Mouse (Mus musculus) limb, embryonic 14.5 days (tissue): ENCODE measurements around the gene Cdiptos. TPM values are rescaled to one million over a fixed set of nuclear protein-coding genes. Genes with fewer than 3 reads are reported as not detected.
A peak's percentile ranks its signal among the peaks of the same experiment; 100 is the strongest.

Source experiments
- ATAC-seq: fragments of 200-750 bp; cut with Nextera tagmentation; 2 replicates; pipeline ENCODE4 v1.8.0; 2017; ENCODE audit warnings: low read depth, moderate number of reproducible peaks, moderate TSS enrichment; ENCODE audit not compliant: low FRiP score
- DNase-seq: peaks from one replicate; pipeline ENCODE4 v3.0.0-alpha.2; 2015; ENCODE audit warnings: low spot score
- H3K27ac ChIP-seq: fragments of 300-500 bp; sonication (generic); replicated peaks from 2 replicates; pipeline ENCODE4 v1.5.1; 2014; ENCODE audit warnings: low read depth, mild to moderate bottlenecking, low read length, moderate library complexity, mixed read lengths
- H3K27me3 ChIP-seq: fragments of 300-500 bp; sonication (generic); 2 replicates; pipeline ENCODE4 v1.6.1; 2014; ENCODE audit warnings: low read length, mixed read lengths; ENCODE audit not compliant: control insufficient read depth, insufficient read depth
- H3K36me3 ChIP-seq: fragments of 300-500 bp; sonication (generic); 2 replicates; pipeline ENCODE4 v1.6.1; 2014; ENCODE audit warnings: mild to moderate bottlenecking, low read length, moderate library complexity, mixed read lengths; ENCODE audit not compliant: control insufficient read depth, insufficient read depth
- H3K4me1 ChIP-seq: fragments of 300-500 bp; sonication (generic); 2 replicates; pipeline ENCODE4 v1.6.1; 2014; ENCODE audit warnings: antibody characterized with exemption, low read length, mixed read lengths; ENCODE audit not compliant: control insufficient read depth, insufficient read depth
- H3K4me2 ChIP-seq: fragments of 300-500 bp; sonication (generic); replicated peaks from 2 replicates; pipeline ENCODE4 v1.6.1; 2014; ENCODE audit warnings: low read depth, mild to moderate bottlenecking, low read length, moderate library complexity; ENCODE audit not compliant: severe bottlenecking
- H3K4me3 ChIP-seq: fragments of 300-500 bp; sonication (generic); replicated peaks from 2 replicates; pipeline ENCODE4 v1.5.1; 2014; ENCODE audit warnings: low read length
- H3K9ac ChIP-seq: fragments of 300-500 bp; sonication (generic); 2 replicates; pipeline ENCODE4 v1.6.1; 2014; ENCODE audit warnings: mild to moderate bottlenecking, low read depth, low read length, moderate library complexity; ENCODE audit not compliant: severe bottlenecking
- H3K9me3 ChIP-seq: fragments of 300-500 bp; sonication (generic); 2 replicates; pipeline ENCODE4 v1.6.1; 2016; ENCODE audit warnings: low read length; ENCODE audit not compliant: control insufficient read depth
- POLR2A ChIP-seq: fragments of 200-500 bp; IDR thresholded peaks from 2 replicates; pipeline ENCODE4 v1.8.0; 2012; ENCODE audit warnings: inconsistent platforms, mild to moderate bottlenecking, moderate library complexity, borderline replicate concordance; ENCODE audit not compliant: insufficient read depth, insufficient read length; ENCODE audit errors: extremely low read depth
- WGBS: fragments of 180-500 bp; shearing (Covaris S2); extraction: QIAGEN DNeasy Blood & Tissue Kit; methylation state at CpG from one replicate; pipeline ENCODE4 v1.1.7; 2014; 5-methylcytosine and 5-hydroxymethylcytosine counted together
- polyA plus RNA-seq, 2 experiments: library from polyadenylated mRNA; depleted of rRNA in 1 of 2; stranded (reverse) in 1 of 2; unstranded in 1 of 2; fragments of >200 nt; fragmentation: Nextera tagmentation in 1 of 2; extraction: Ambion mirVana in 1 of 2; gene quantifications; 2 replicates each; pipeline versions ENCODE4 v1.2.1 to v1.2.3; 2012 to 2014

The Cdiptos gene
- polyA plus RNA-seq, 2 experiments = 1.2 to 1.9 TPM

DNA sequence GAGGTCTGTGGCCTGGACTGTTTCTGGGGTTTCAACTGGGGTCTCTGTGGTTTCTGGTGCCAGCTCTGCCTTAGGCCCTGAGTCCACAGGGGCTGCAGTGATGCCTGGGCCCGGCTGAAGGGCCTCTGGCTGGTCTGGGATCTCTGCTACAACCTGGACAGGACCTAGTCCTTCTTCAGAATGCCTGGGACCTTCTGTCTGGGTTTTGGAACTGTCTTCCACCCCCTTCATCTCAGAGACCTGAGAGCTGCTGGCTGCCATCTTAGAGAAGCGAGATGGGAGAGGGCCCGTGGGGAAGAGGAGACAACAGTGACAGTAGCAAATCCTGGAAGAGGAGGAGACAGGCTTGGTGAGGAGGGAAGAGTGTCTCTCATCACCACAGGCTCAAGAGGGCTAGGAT is 44.1 kb upstream of the Cdiptos start:
- Histone ChIP-seq H3K27ac (peak overlapping the region; percentile 76), H3K9ac (peak overlapping the region; percentile 72), H3K4me2 (peak overlapping the region; percentile 85), H3K4me1 (peaks cover 66% of the 10 kb centered on the region), H3K27me3 (no peaks in the 10 kb centered on the region), H3K9me3 (no peaks in the 10 kb centered on the region), H3K36me3 (peaks cover 46% of the 10 kb centered on the region), H3K4me3 (peak overlapping the region; percentile 61)
- TF ChIP-seq POLR2A = no peak
- DNase-seq = no peak
- no peak for ATAC-seq
- 66% methylated on average over 3 of the region's 3 CpGs for WGBS

DNA sequence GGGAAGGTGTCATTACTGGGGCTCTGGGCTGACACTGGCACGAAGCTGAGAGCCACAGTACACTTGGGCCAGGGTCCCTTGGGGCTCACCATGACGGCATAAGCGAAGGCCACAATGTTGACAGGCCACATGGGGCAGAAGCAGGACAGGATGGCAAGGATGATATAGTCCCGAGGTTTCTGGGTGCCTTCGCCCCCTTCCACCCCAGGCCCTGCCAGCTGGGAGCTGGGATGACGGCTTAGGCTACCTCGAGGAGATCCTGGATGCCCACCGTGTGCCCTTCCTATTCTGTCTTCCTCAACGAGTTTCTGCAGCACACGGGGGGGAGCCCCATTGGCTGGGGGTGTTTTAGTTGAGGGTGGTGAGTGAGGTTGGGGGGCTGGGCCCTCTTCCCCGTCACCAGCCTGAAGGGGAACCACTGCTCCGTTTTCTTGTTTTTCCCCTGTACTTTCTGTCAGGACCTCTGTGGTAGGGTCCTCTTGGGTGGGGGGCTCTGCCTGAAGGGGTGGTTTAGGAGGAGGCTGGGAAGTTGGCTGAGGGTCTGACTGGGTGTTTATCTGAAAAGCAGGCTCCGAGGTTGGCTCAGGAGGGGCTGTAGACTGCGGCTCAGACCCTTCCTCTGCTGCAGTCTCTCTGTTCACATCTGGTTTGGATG is 43.5 kb upstream of the Cdiptos start:
- Histone ChIP-seq H3K4me2 (peak overlapping the region; percentile 85), H3K27ac (peak overlapping the region; percentile 76), H3K9me3 (no peaks in the 10 kb centered on the region), H3K27me3 (no peaks in the 10 kb centered on the region), H3K9ac (peak overlapping the region; percentile 72), H3K4me1 (peaks cover 62% of the 10 kb centered on the region), H3K4me3 (peak overlapping the region; percentile 61), H3K36me3 (peaks cover 44% of the 10 kb centered on the region)
- 74% methylated on average over 14 of the region's 14 CpGs for WGBS
- DNase-seq (no peak), ATAC-seq (no peak)
- no peak for TF ChIP-seq POLR2A

DNA sequence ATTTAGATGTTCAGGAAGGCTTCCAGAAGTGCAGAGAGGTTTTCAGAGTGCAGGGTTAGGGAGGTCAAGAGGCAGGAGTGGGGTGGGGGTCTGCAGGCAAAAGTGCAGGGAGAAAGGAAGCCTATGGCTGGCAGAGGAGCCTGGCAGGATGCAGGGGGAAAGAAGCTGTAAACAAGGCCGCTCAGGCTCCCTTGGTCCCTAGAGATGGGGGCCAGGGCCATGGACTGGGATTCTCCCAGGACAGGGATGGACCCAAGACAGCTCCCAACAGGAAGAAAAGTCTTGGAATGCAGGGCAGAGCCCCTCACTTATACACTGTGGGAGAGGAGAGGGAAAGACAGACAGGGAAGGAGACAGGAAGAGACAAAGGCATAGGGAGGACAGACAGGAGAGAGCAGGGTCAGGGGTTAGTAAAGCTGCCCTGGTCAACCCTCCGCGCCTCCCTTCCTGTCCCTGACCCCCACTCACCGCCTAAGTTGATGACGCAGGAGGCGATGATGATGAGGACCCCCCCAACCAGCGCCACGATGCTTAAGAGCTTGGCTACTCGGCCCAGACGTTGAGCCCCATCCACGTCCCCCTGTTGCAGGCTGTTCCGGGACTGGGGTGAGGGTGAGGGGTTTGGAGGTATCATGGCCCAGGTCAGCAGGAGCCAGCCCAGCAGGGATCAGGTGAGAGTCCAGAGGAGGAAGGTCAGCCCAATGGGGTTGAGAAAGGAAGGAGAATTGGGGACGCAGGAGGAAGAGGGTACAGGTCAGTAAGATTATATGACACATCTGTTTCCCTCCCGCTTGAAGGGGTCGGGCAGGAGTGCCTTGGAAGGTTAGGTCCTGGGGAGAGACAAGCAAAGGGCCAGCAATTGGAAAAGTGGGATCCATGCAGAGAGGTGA is 42.8 kb upstream of the Cdiptos start:
- Histone ChIP-seq H3K36me3 (peaks cover 44% of the 10 kb centered on the region), H3K4me3 (peak overlapping the region; percentile 61), H3K27ac (0 out of 2 replicates have a peak overlapping the region, but pooled peaks have one; percentile 61), H3K4me1 (peaks cover 54% of the 10 kb centered on the region), H3K4me2 (peak overlapping the region; percentile 85), H3K9ac (peak overlapping the region; percentile 72), H3K9me3 (no peaks in the 10 kb centered on the region), H3K27me3 (no peaks in the 10 kb centered on the region)
- ATAC-seq (no peak), DNase-seq (no peak)
- TF ChIP-seq POLR2A = no peak
- 83% methylated on average over 15 of the region's 15 CpGs for WGBS

DNA sequence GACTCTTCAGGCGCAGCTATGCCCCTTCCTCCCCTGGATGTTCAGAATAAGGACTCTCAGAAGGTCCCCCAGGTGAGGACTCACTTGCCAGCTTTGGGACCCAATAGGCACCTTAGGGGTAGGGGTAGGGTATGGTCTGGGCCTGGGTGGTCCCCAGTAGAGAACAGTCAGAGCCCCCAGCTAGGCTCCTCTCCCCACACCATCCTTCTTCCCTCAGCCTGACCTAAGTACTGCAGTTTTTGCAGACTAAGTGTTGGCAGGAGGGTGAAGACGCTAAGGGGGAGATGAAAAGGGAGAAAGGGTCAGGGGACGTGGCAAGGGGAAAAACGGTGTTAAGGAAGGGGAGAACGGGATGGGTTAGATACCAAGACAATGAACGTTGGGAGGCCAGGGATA is 42.0 kb upstream of the Cdiptos start:
- Histone ChIP-seq H3K9ac (peak overlapping the region; percentile 22), H3K36me3 (peaks cover 43% of the 10 kb centered on the region), H3K9me3 (no peaks in the 10 kb centered on the region), H3K27me3 (no peaks in the 10 kb centered on the region), H3K4me3 (peak overlapping the region; percentile 75), H3K4me1 (peaks cover 47% of the 10 kb centered on the region), H3K4me2 (peak overlapping the region; percentile 24), H3K27ac (peak overlapping the region; percentile 61)
- no peak for ATAC-seq
- no peak for TF ChIP-seq POLR2A
- WGBS = 55% methylated on average over 6 of the region's 6 CpGs
- no peak for DNase-seq
